21 mouse cellular contexts compared by ENCODE assay signal in the genomic region with DNA sequence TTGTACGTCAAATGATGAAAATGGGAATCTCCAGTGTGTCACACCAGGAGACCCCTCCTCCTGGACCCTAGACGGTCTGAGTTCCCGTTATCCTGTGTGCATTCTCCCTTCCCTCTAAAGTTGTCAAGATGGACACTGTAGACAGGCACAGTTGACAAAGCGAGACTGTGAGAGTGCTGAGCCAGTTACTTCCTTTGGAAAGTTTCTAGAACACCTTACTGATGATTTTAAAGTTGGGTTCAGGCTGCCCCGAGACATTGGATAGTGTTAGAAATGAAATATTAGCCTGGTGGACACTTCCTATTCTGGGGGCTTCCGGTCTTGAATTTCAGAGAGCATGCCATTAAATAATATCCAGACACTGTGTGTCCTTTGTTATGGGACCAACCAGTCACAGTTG.
"Had no signal": no experiment of that assay in that cellular context is flagged by ENCODE, and none has a peak within 500 bp of the region (broad histone marks: within the 10 kb centered on the region; RNA-seq: fewer than 3 reads in every experiment).

No protein-coding gene starts in this region.

- H3K4me3 ChIP-seq: limb, embryonic 10.5 days; limb, embryonic 13.5 days; liver, embryonic 12.5 days; liver, embryonic 15.5 days; lung, embryonic 15.5 days; megakaryocyte, embryonic 14.5 days; midbrain, embryonic 12.5 days; midbrain, embryonic 15.5 days; neural tube, embryonic 13.5 days had no signal

- H3K27ac ChIP-seq: kidney, postnatal 0 days; limb, embryonic 10.5 days; limb, embryonic 13.5 days; liver, embryonic 12.5 days; liver, embryonic 15.5 days; lung, embryonic 15.5 days; midbrain, embryonic 12.5 days; midbrain, embryonic 15.5 days; neural tube, embryonic 13.5 days had no signal

- DNase-seq: kidney, adult 11 months; kidney, postnatal 25 days; liver; lung, adult 18-20 months; lung, postnatal 10 days; lung, postnatal 36 days; retina, postnatal 1 day; right cerebral cortex, postnatal 25 days; thymus, adult 18-20 months; thymus, postnatal 14 days; thymus, postnatal 4 days had no signal
